15 mouse cellular contexts compared by ENCODE assay signal in genomic region chr13:112492285-112492678, GRCm38 (mm10).
"Had no signal": no experiment of that assay in that cellular context is flagged by ENCODE, and none has a peak within 500 bp of the region (broad histone marks: within the 10 kb centered on the region; RNA-seq: fewer than 3 reads in every experiment).

No protein-coding gene starts in this region.

- H3K4me2 ChIP-seq: neural tube, embryonic 15.5 days; stomach, embryonic 15.5 days had no signal

- H3K9me3 ChIP-seq: neural tube, embryonic 15.5 days; stomach, embryonic 15.5 days had no signal

- DNase-seq: retina, postnatal 1 day; right cerebral cortex, adult 18-20 months; right cerebral cortex, postnatal 14 days; right cerebral cortex, postnatal 25 days; right cerebral cortex, postnatal 4 days; spleen, adult 18-20 months; thymus, adult 18-20 months; thymus, adult 2 months; thymus, postnatal 14 days; thymus, postnatal 25 days; thymus, postnatal 36 days; thymus, postnatal 4 days had no signal

- H3K9ac ChIP-seq: neural tube, embryonic 15.5 days; stomach, embryonic 15.5 days had no signal

- H3K27me3 ChIP-seq: neural tube, embryonic 15.5 days; stomach, embryonic 15.5 days had no signal

- H3K27ac ChIP-seq: neural tube, embryonic 15.5 days; stomach, embryonic 15.5 days; stomach, postnatal 0 days had no signal

- H3K4me1 ChIP-seq: neural tube, embryonic 15.5 days; stomach, embryonic 15.5 days had no signal

- H3K4me3 ChIP-seq: neural tube, embryonic 15.5 days; stomach, embryonic 15.5 days had no signal
